12 mouse cellular contexts compared by ENCODE assay signal in genomic region chr6:142856258-142856874, GRCm38 (mm10). TPM values are rescaled to one million over a fixed set of nuclear protein-coding genes. Genes with fewer than 3 reads are reported as not detected.
DNase-seq lines count a peak whose midpoint lies in the region; ATAC-seq and TF ChIP-seq lines count a peak whose summit lies in the region.
"Had no signal": no experiment of that assay in that cellular context is flagged by ENCODE, and none has a peak within 500 bp of the region (broad histone marks: within the 10 kb centered on the region; RNA-seq: fewer than 3 reads in every experiment).

No protein-coding gene starts in this region.

- 0 out of 2 replicates have a peak, but pooled peaks cover 4% of the 10 kb centered on the region for H3K4me1 ChIP-seq in liver, embryonic 12.5 days
- H3K4me1 ChIP-seq in liver, postnatal 0 days (ENCODE audit: insufficient read depth) = no peaks in the 10 kb centered on the region
- peaks cover 5% of the 10 kb centered on the region; the same call in 1 of the 2 replicates for H3K4me1 ChIP-seq in embryonic facial prominence, embryonic 12.5 days
- peaks cover 27% of the 10 kb centered on the region for H3K4me1 ChIP-seq in hindbrain, embryonic 13.5 days (replicated peaks)
- peaks cover 3% of the 10 kb centered on the region for H3K4me1 ChIP-seq in midbrain, embryonic 16.5 days (ENCODE audit: control insufficient read depth, insufficient read depth, low read length)

- DNase-seq in liver, postnatal 0 days = no peak
- no peak for DNase-seq in kidney, adult 11 months
- no peak for DNase-seq in c-Kit-positive CD71-positive TER-119-positive erythroid progenitor cells, embryonic 14.5 days (ENCODE audit: low spot score)
- no peak for DNase-seq in thymus, postnatal 0 days (ENCODE audit: low spot score)
- DNase-seq: cerebellum, adult 9-10 months had no signal

- H3K27me3 ChIP-seq in liver, embryonic 12.5 days (replicated peaks) = no peaks in the 10 kb centered on the region; the same call in 1 of the 2 replicates
- H3K27me3 ChIP-seq in liver, postnatal 0 days (ENCODE audit: insufficient read depth, low read length) = no peaks in the 10 kb centered on the region
- H3K27me3 ChIP-seq in embryonic facial prominence, embryonic 12.5 days = no peaks in the 10 kb centered on the region
- H3K27me3 ChIP-seq in hindbrain, embryonic 13.5 days = no peaks in the 10 kb centered on the region
- no peaks in the 10 kb centered on the region for H3K27me3 ChIP-seq in midbrain, embryonic 16.5 days (ENCODE audit: control insufficient read depth, insufficient read depth, low read depth, low read length)

- WGBS in liver, embryonic 12.5 days (ENCODE audit: insufficient replicate concordance) = 38% methylated on average over 3 of the region's 3 CpGs
- 51% methylated on average over 3 of the region's 3 CpGs for WGBS in liver, postnatal 0 days (ENCODE audit: insufficient replicate concordance)
- 70% methylated on average over 3 of the region's 3 CpGs for WGBS in embryonic facial prominence, embryonic 12.5 days
- WGBS in hindbrain, embryonic 13.5 days = 42% methylated on average over 3 of the region's 3 CpGs
- 48% methylated on average over 3 of the region's 3 CpGs for WGBS in midbrain, embryonic 16.5 days

- ATAC-seq in liver, embryonic 12.5 days = peak; percentile 58; the same call in 1 of the 2 replicates
- ATAC-seq in liver, postnatal 0 days = no peak
- peak; percentile 38; the same call in 1 of the 2 replicates for ATAC-seq in embryonic facial prominence, embryonic 12.5 days (ENCODE audit: insufficient number of reproducible peaks, insufficient read depth, low FRiP score, low TSS enrichment)
- 0 out of 2 replicates have a peak, but pooled peaks have one; percentile 48 for ATAC-seq in hindbrain, embryonic 13.5 days (ENCODE audit: low FRiP score)
- peak; percentile 67 for ATAC-seq in midbrain, embryonic 16.5 days

- no peak for TF ChIP-seq CTCF in liver, postnatal 0 days (IDR thresholded peaks at IDR 0.05; ENCODE audit: low read depth)

- no peak overlapping the region for H3K4me2 ChIP-seq in liver, embryonic 12.5 days
- no peak overlapping the region for H3K4me2 ChIP-seq in liver, postnatal 0 days (ENCODE audit: low read depth, low read length)
- no peak overlapping the region for H3K4me2 ChIP-seq in embryonic facial prominence, embryonic 12.5 days (replicated peaks)
- H3K4me2 ChIP-seq in hindbrain, embryonic 13.5 days = no peak overlapping the region
- no peak overlapping the region for H3K4me2 ChIP-seq in midbrain, embryonic 16.5 days (ENCODE audit: low read length)
- H3K4me2 ChIP-seq: heart, embryonic 11.5 days had no signal

- H3K4me3 ChIP-seq in liver, embryonic 12.5 days = no peak overlapping the region
- H3K4me3 ChIP-seq in liver, postnatal 0 days (ENCODE audit: low read depth, low read length) = no peak overlapping the region
- H3K4me3 ChIP-seq in embryonic facial prominence, embryonic 12.5 days = no peak overlapping the region
- H3K4me3 ChIP-seq in hindbrain, embryonic 13.5 days = no peak overlapping the region
- H3K4me3 ChIP-seq in midbrain, embryonic 16.5 days (ENCODE audit: low read depth, low read length) = no peak overlapping the region
- H3K4me3 ChIP-seq: megakaryocyte, embryonic 14.5 days had no signal

- H3K9ac ChIP-seq in liver, embryonic 12.5 days = no peak overlapping the region
- no peak overlapping the region for H3K9ac ChIP-seq in liver, postnatal 0 days (replicated peaks)
- no peak overlapping the region for H3K9ac ChIP-seq in embryonic facial prominence, embryonic 12.5 days
- H3K9ac ChIP-seq in hindbrain, embryonic 13.5 days = no peak overlapping the region
- no peak overlapping the region for H3K9ac ChIP-seq in midbrain, embryonic 16.5 days (ENCODE audit: low read depth, low read length)

- H3K36me3 ChIP-seq in liver, embryonic 12.5 days = no peaks in the 10 kb centered on the region
- H3K36me3 ChIP-seq in liver, postnatal 0 days (replicated peaks; ENCODE audit: insufficient read depth, low read length) = no peaks in the 10 kb centered on the region
- H3K36me3 ChIP-seq in embryonic facial prominence, embryonic 12.5 days = no peaks in the 10 kb centered on the region
- no peaks in the 10 kb centered on the region for H3K36me3 ChIP-seq in hindbrain, embryonic 13.5 days
- no peaks in the 10 kb centered on the region for H3K36me3 ChIP-seq in midbrain, embryonic 16.5 days (ENCODE audit: control insufficient read depth, insufficient read depth, low read length)

- TF ChIP-seq EP300 in liver, postnatal 0 days (IDR thresholded peaks at IDR 0.05; ENCODE audit: low read depth) = no peak

- no peak overlapping the region for H3K27ac ChIP-seq in liver, embryonic 12.5 days
- no peak overlapping the region for H3K27ac ChIP-seq in liver, postnatal 0 days (ENCODE audit: low read depth)
- no peak overlapping the region for H3K27ac ChIP-seq in embryonic facial prominence, embryonic 12.5 days
- H3K27ac ChIP-seq in hindbrain, embryonic 13.5 days = peak overlapping the region; percentile 4; the same call in 1 of the 2 replicates
- no peak overlapping the region for H3K27ac ChIP-seq in midbrain, embryonic 16.5 days (ENCODE audit: low read length)

- no peaks in the 10 kb centered on the region for H3K9me3 ChIP-seq in liver, embryonic 12.5 days (replicated peaks)
- no peaks in the 10 kb centered on the region for H3K9me3 ChIP-seq in liver, postnatal 0 days (ENCODE audit: low read length)
- no peaks in the 10 kb centered on the region for H3K9me3 ChIP-seq in embryonic facial prominence, embryonic 12.5 days
- H3K9me3 ChIP-seq in hindbrain, embryonic 13.5 days = no peaks in the 10 kb centered on the region
- no peaks in the 10 kb centered on the region for H3K9me3 ChIP-seq in midbrain, embryonic 16.5 days (replicated peaks; ENCODE audit: control insufficient read depth, low read length, poor library complexity, severe bottlenecking)
- H3K9me3 ChIP-seq: megakaryocyte, embryonic 14.5 days had no signal

RNA-seq across cellular contexts. Expression of gene Sult6b2, which starts 52.1 kb away (rescaled TPM):
- polyA plus RNA-seq in liver, embryonic 12.5 days (2016; fragmentation: Nextera tagmentation; extraction: Ambion mirVana) = 0.06 TPM in 1 of 2 replicates, not detected in the other
- polyA plus RNA-seq in liver, postnatal 0 days (2015; fragmentation: Nextera tagmentation; extraction: Ambion mirVana) = not detected in 2 replicates
- polyA plus RNA-seq in embryonic facial prominence, embryonic 12.5 days (2016; fragmentation: Nextera tagmentation; extraction: Ambion mirVana) = not detected in 2 replicates
- 0.13 and 0.19 TPM in 2 replicates for polyA plus RNA-seq in hindbrain, embryonic 13.5 days (2015; fragmentation: Nextera tagmentation; extraction: Ambion mirVana)
- 0.24 and 0.25 TPM in 2 replicates for polyA plus RNA-seq in midbrain, embryonic 16.5 days (2015; fragmentation: Nextera tagmentation; extraction: Ambion mirVana)
- 0.14 TPM in 1 of 2 replicates, not detected in the other for polyA plus RNA-seq in thymus, postnatal 0 days (2015; fragmentation: Nextera tagmentation; extraction: Ambion mirVana)
- polyA plus RNA-seq: spleen, adult 2 months had no signal
